Mouse (Mus musculus): ENCODE data around the gene Slx. TPM values are rescaled to one million over a fixed set of nuclear protein-coding genes. Genes with fewer than 3 reads are reported as not detected.

Gene Slx
- total RNA-seq (2023; ENCODE audit: inconsistent age): not detected in 4 replicates

DNA sequence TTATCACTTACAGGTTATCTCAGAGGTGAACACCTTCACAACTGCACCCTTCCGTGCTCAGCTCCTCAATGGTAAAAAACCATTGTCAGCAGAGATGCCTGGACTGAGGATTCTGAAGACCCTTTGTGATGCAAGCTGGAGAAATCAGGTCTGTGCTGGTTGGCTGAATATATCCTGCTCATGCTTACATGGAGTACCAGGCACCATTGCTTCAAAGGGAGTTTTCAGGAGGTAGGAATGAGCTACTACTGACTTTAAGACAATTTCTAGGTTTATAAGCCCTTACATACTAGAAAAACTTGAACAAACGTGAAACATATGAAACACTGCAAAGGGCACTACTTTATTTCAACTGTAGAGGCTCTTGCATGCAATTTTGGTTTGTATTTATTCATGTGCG, at the start of gene Slx:
TSS of gene Slx (minus strand) at position 101 of the 400 bp plus-strand sequence.

Other genes with a start within 250 kb of the Slx start
- not detected in 4 replicates for gene Gm2030, start 235.5 kb downstream of the Slx start, total RNA-seq (2023; ENCODE audit: inconsistent age)
- not detected in 4 replicates for gene Gm14525, start 157.1 kb upstream of the Slx start, total RNA-seq (2023; ENCODE audit: inconsistent age)

All from B cell, adult (primary cell).